Mouse (Mus musculus): ENCODE measurements around the gene Kcnh4. TPM values are rescaled to one million over a fixed set of nuclear protein-coding genes. Genes with fewer than 3 reads are reported as not detected.

Gene Kcnh4
- polyA plus RNA-seq, 1 experiment = 25.4 TPM

- TF ChIP-seq CTCF (IDR thresholded peaks at IDR 0.05; ENCODE audit: extremely low read depth, insufficient read depth, low read length) (no peak), POLR2A (IDR thresholded peaks at IDR 0.05; ENCODE audit: extremely low read depth, insufficient read depth, low read length) (no peak)
- H3K4me3 ChIP-seq (ENCODE audit: insufficient read depth, low read length) = no peak overlapping the region
Observed at GRCm38 (mm10) chr11:100693154-100693553, 66.6 kb downstream of the Kcnh4 start.

GRCm38 (mm10) chr11:100692164-100692616 lies 67.6 kb downstream of the Kcnh4 start, which contains the start of gene Zfp385c:
Zfp385c (minus strand) TSS chr11:100692455.
- Histone ChIP-seq H3K4me1 (ENCODE audit: control insufficient read depth, insufficient read depth, low read length) (no peaks in the 10 kb centered on the region), H3K27ac (ENCODE audit: insufficient read depth, low read length) (no peak within 1 kb of the TSS), H3K4me3 (ENCODE audit: insufficient read depth, low read length) (no peak within 1 kb of the TSS)
- TF ChIP-seq CTCF (IDR thresholded peaks at IDR 0.05; ENCODE audit: extremely low read depth, insufficient read depth, low read length) (no peak), POLR2A (IDR thresholded peaks at IDR 0.05; ENCODE audit: extremely low read depth, insufficient read depth, low read length) (no peak)

More at GRCm38 (mm10) chr11:100693154-100693553, 66.6 kb downstream of the Kcnh4 start:
- Histone ChIP-seq H3K4me1 (ENCODE audit: control insufficient read depth, insufficient read depth, low read length) (no peaks in the 10 kb centered on the region), H3K27ac (ENCODE audit: insufficient read depth, low read length) (no peak overlapping the region)

GRCm38 (mm10) chr11:100690389-100690788 lies 69.4 kb downstream of the Kcnh4 start:
- no peak overlapping the region for H3K27ac ChIP-seq (ENCODE audit: insufficient read depth, low read length)
- no peaks in the 10 kb centered on the region for H3K4me1 ChIP-seq (ENCODE audit: control insufficient read depth, insufficient read depth, low read length)
- H3K4me3 ChIP-seq (ENCODE audit: insufficient read depth, low read length) = no peak overlapping the region
- TF ChIP-seq POLR2A (IDR thresholded peaks at IDR 0.05; ENCODE audit: extremely low read depth, insufficient read depth, low read length) = no peak
- TF ChIP-seq CTCF (IDR thresholded peaks at IDR 0.05; ENCODE audit: extremely low read depth, insufficient read depth, low read length) = no peak

Other genes starting within 250 kb of the Kcnh4 start
- gene Acly, start 231.9 kb downstream of the Kcnh4 start, polyA plus RNA-seq (2012; rRNA removed) = 87.1 and 94.6 TPM in 2 replicates
- gene Ttc25, start 214.3 kb downstream of the Kcnh4 start, polyA plus RNA-seq (2012; rRNA removed) = 1.8 and 2.0 TPM in 2 replicates
- 396 and 492 TPM in 2 replicates for gene Cnp, start 185.0 kb downstream of the Kcnh4 start, polyA plus RNA-seq (2012; rRNA removed)
- 19.6 and 20.9 TPM in 2 replicates for gene Nkiras2, start 140.7 kb downstream of the Kcnh4 start, polyA plus RNA-seq (2012; rRNA removed)
- gene Dnajc7, start 139.8 kb downstream of the Kcnh4 start, polyA plus RNA-seq (2012; rRNA removed) = 165 and 175 TPM in 2 replicates
- gene Zfp385c, start 67.5 kb downstream of the Kcnh4 start, polyA plus RNA-seq (2012; rRNA removed) = 0.17 and 0.62 TPM in 2 replicates
- gene Dhx58, start 55.7 kb downstream of the Kcnh4 start, polyA plus RNA-seq (2012; rRNA removed) = 3.3 and 3.7 TPM in 2 replicates
- 64.4 and 65.2 TPM in 2 replicates for gene Kat2a, start 47.5 kb downstream of the Kcnh4 start, polyA plus RNA-seq (2012; rRNA removed)
- gene Hspb9, start 46.1 kb downstream of the Kcnh4 start, polyA plus RNA-seq (2012; rRNA removed) = 0.19 TPM in 1 of 2 replicates, not detected in the other
- 196 and 207 TPM in 2 replicates for gene Rab5c, start 21.7 kb downstream of the Kcnh4 start, polyA plus RNA-seq (2012; rRNA removed)
- 0.29 and 0.78 TPM in 2 replicates for gene Hcrt, start 3.0 kb upstream of the Kcnh4 start, polyA plus RNA-seq (2012; rRNA removed)
- gene Ghdc, start 11.0 kb upstream of the Kcnh4 start, polyA plus RNA-seq (2012; rRNA removed) = 7.5 and 8.6 TPM in 2 replicates
- gene Stat5b, start 90.8 kb upstream of the Kcnh4 start, polyA plus RNA-seq (2012; rRNA removed) = 17.3 and 19.7 TPM in 2 replicates
- 1.5 and 2.0 TPM in 2 replicates for gene Stat5a, start 99.4 kb upstream of the Kcnh4 start, polyA plus RNA-seq (2012; rRNA removed)
- gene Stat3, start 179.6 kb upstream of the Kcnh4 start, polyA plus RNA-seq (2012; rRNA removed) = 33.0 and 38.9 TPM in 2 replicates
- gene Cavin1, start 210.9 kb upstream of the Kcnh4 start, polyA plus RNA-seq (2012; rRNA removed) = 20.0 and 21.1 TPM in 2 replicates
- 333 and 341 TPM in 2 replicates for gene Atp6v0a1, start 249.5 kb upstream of the Kcnh4 start, polyA plus RNA-seq (2012; rRNA removed)

All from cortical plate, adult 2 months (tissue).